In genomic region chr17:29397480-29398433, GRCm38 (mm10) we compare ENCODE assay signal across 7 mouse cellular contexts. TPM values are rescaled to one million over a fixed set of nuclear protein-coding genes. Genes with fewer than 3 reads are reported as not detected.
DNase-seq lines count a peak whose midpoint lies in the region; ATAC-seq and TF ChIP-seq lines count a peak whose summit lies in the region.

No protein-coding gene starts in this region.

- peak overlapping the region; percentile 22 for H3K4me3 ChIP-seq in hindbrain, embryonic 16.5 days (ENCODE audit: low read length)
- peak overlapping the region; percentile 31 for H3K4me3 ChIP-seq in limb, embryonic 14.5 days (replicated peaks; ENCODE audit: low read length)
- H3K4me3 ChIP-seq in midbrain, embryonic 14.5 days (replicated peaks; ENCODE audit: low read depth, low read length), result peak overlapping the region; percentile 24

- no peak overlapping the region for H3K27ac ChIP-seq in hindbrain, embryonic 16.5 days (ENCODE audit: low read depth, low read length)
- H3K27ac ChIP-seq in limb, embryonic 14.5 days (replicated peaks; ENCODE audit: low read depth, low read length), result peak overlapping the region; percentile 1; the same call in 1 of the 2 replicates
- H3K27ac ChIP-seq in midbrain, embryonic 14.5 days (replicated peaks; ENCODE audit: low read depth, low read length), result 0 out of 2 replicates have a peak overlapping the region, but pooled peaks have one; percentile 32

- TF ChIP-seq POLR2A in limb, embryonic 14.5 days (IDR thresholded peaks at IDR 0.05; ENCODE audit: borderline replicate concordance, extremely low read depth, insufficient read depth, insufficient read length), result no peak

- H3K4me2 ChIP-seq in hindbrain, embryonic 16.5 days (ENCODE audit: low read length), result peak overlapping the region; percentile 61
- peak overlapping the region; percentile 82 for H3K4me2 ChIP-seq in limb, embryonic 14.5 days (replicated peaks; ENCODE audit: low read depth, low read length, severe bottlenecking)
- peak overlapping the region; percentile 56 for H3K4me2 ChIP-seq in midbrain, embryonic 14.5 days (ENCODE audit: low read length)

- H3K36me3 ChIP-seq in hindbrain, embryonic 16.5 days (ENCODE audit: control insufficient read depth, insufficient read depth, low read length), result no peaks in the 10 kb centered on the region
- no peaks in the 10 kb centered on the region for H3K36me3 ChIP-seq in limb, embryonic 14.5 days (ENCODE audit: control insufficient read depth, insufficient read depth, low read length)
- H3K36me3 ChIP-seq in midbrain, embryonic 14.5 days (ENCODE audit: control insufficient read depth, insufficient read depth, low read length), result no peaks in the 10 kb centered on the region

- H3K4me1 ChIP-seq in hindbrain, embryonic 16.5 days (ENCODE audit: control insufficient read depth, insufficient read depth, low read depth, low read length), result peaks cover 12% of the 10 kb centered on the region
- peaks cover 19% of the 10 kb centered on the region for H3K4me1 ChIP-seq in limb, embryonic 14.5 days (ENCODE audit: control insufficient read depth, insufficient read depth, low read length)
- H3K4me1 ChIP-seq in midbrain, embryonic 14.5 days (ENCODE audit: control insufficient read depth, insufficient read depth, low read length), result peaks cover 20% of the 10 kb centered on the region

- WGBS in hindbrain, embryonic 16.5 days, result 2% methylated on average over 27 of the region's 27 CpGs
- 2% methylated on average over 27 of the region's 27 CpGs for WGBS in limb, embryonic 14.5 days
- WGBS in midbrain, embryonic 14.5 days, result 3% methylated on average over 27 of the region's 27 CpGs

- no peaks in the 10 kb centered on the region for H3K9me3 ChIP-seq in hindbrain, embryonic 16.5 days (ENCODE audit: control insufficient read depth, low read length)
- no peaks in the 10 kb centered on the region for H3K9me3 ChIP-seq in limb, embryonic 14.5 days (ENCODE audit: control insufficient read depth, low read length)
- H3K9me3 ChIP-seq in midbrain, embryonic 14.5 days (ENCODE audit: control insufficient read depth, low read length), result no peaks in the 10 kb centered on the region

- peak; percentile 80 for ATAC-seq in hindbrain, embryonic 16.5 days
- peak; percentile 81 for ATAC-seq in limb, embryonic 14.5 days (ENCODE audit: low FRiP score, low read depth)
- peak; percentile 46; the same call in 1 of the 2 replicates for ATAC-seq in midbrain, embryonic 14.5 days (ENCODE audit: low FRiP score, low TSS enrichment)

- peak; percentile 96 for DNase-seq in adrenal gland, adult 2 months
- DNase-seq in cerebellum, postnatal 10 days, result peak; percentile 82 to 90
- DNase-seq in gastrocnemius, adult 8-10 months (ENCODE audit: low spot score in 2 of 2), result peak; percentile 74 to 82
- DNase-seq in limb, embryonic 14.5 days (ENCODE audit: low spot score), result peak; percentile 82
- peak; percentile 81 for DNase-seq in midbrain, embryonic 14.5 days
- peak; percentile 74 to 87 for DNase-seq in spleen, postnatal 4 days (ENCODE audit: low spot score in 2 of 2)

- H3K9ac ChIP-seq in hindbrain, embryonic 16.5 days (ENCODE audit: low read depth, low read length), result peak overlapping the region; percentile 55
- H3K9ac ChIP-seq in limb, embryonic 14.5 days (ENCODE audit: low read depth, low read length, severe bottlenecking), result peak overlapping the region; percentile 40
- H3K9ac ChIP-seq in midbrain, embryonic 14.5 days (replicated peaks; ENCODE audit: low read length), result peak overlapping the region; percentile 31

- H3K27me3 ChIP-seq in hindbrain, embryonic 16.5 days (replicated peaks; ENCODE audit: control insufficient read depth, insufficient read depth, low read length), result no peaks in the 10 kb centered on the region; the same call in 1 of the 2 replicates
- H3K27me3 ChIP-seq in limb, embryonic 14.5 days (ENCODE audit: control insufficient read depth, insufficient read depth, low read length), result no peaks in the 10 kb centered on the region
- H3K27me3 ChIP-seq in midbrain, embryonic 14.5 days (ENCODE audit: control insufficient read depth, insufficient read depth, low read length), result no peaks in the 10 kb centered on the region

RNA-seq across cellular contexts. Expression of gene Fgd2, which starts 37.0 kb away (rescaled TPM):
- total RNA-seq in adrenal gland, adult 2 months (2021), result 1 to 10 TPM; 2.6 to 3.4 TPM
- polyA plus RNA-seq in adrenal gland, adult 2 months (2012; rRNA removed), result 10.0 and 17.2 TPM in 2 replicates
- total RNA-seq in gastrocnemius, adult 8-10 months (2022), result 1 to 10 TPM in 1 of 4 experiments, under 1 TPM in 3; 0.38 to 1.0 (median 0.67) TPM
- 6.5 and 9.1 TPM in 2 replicates for polyA plus RNA-seq in hindbrain, embryonic 16.5 days (2015; fragmentation: Nextera tagmentation; extraction: Ambion mirVana)
- 9.4 and 10.8 TPM in 2 replicates for polyA plus RNA-seq in limb, embryonic 14.5 days (2012; rRNA removed)
- polyA plus RNA-seq in limb, embryonic 14.5 days (2014; fragmentation: Nextera tagmentation; extraction: Ambion mirVana), result 6.2 and 8.4 TPM in 2 replicates
- polyA plus RNA-seq in midbrain, embryonic 14.5 days (2014; fragmentation: Nextera tagmentation; extraction: Ambion mirVana), result 4.4 and 4.9 TPM in 2 replicates

RNA-seq across cellular contexts. Expression of gene Mtch1, which starts 50.0 kb away (rescaled TPM):
- total RNA-seq in adrenal gland, adult 2 months (2021), result 100 to 1,000 TPM; 220 to 280 TPM
- 331 and 392 TPM in 2 replicates for polyA plus RNA-seq in adrenal gland, adult 2 months (2012; rRNA removed)
- total RNA-seq in gastrocnemius, adult 8-10 months (2022), result 10 to 100 TPM; 74.1 to 82.3 (median 80.3) TPM
- polyA plus RNA-seq in hindbrain, embryonic 16.5 days (2015; fragmentation: Nextera tagmentation; extraction: Ambion mirVana), result 328 and 463 TPM in 2 replicates
- 469 and 541 TPM in 2 replicates for polyA plus RNA-seq in limb, embryonic 14.5 days (2012; rRNA removed)
- 420 and 443 TPM in 2 replicates for polyA plus RNA-seq in limb, embryonic 14.5 days (2014; fragmentation: Nextera tagmentation; extraction: Ambion mirVana)
- 533 and 550 TPM in 2 replicates for polyA plus RNA-seq in midbrain, embryonic 14.5 days (2014; fragmentation: Nextera tagmentation; extraction: Ambion mirVana)
